Mouse (Mus musculus): ENCODE measurements around the gene Amdhd1.

Gene Amdhd1

GRCm38 (mm10) chr10:93540431-93541210, 788 bp upstream of the Amdhd1 start, which contains the start of gene Ccdc38:
TSS of gene Ccdc38 (plus strand) at chr10:93540632.
- DNase-seq (ENCODE audit: low read depth in 1 of 2, low spot score in 2 of 2): no peak

- DNase-seq (ENCODE audit: low read depth in 1 of 2, low spot score in 2 of 2): no peak
Observed at GRCm38 (mm10) chr10:93538818-93539217, 1.0 kb downstream of the Amdhd1 start.

- DNase-seq (ENCODE audit: low read depth in 1 of 2, low spot score in 2 of 2): no peak
Observed at GRCm38 (mm10) chr10:93538287-93538686, 1.5 kb downstream of the Amdhd1 start.

GRCm38 (mm10) chr10:93525329-93525728, 14.5 kb downstream of the Amdhd1 start:
- no peak for DNase-seq (ENCODE audit: low read depth in 1 of 2, low spot score in 2 of 2)

- no peak for DNase-seq (ENCODE audit: low read depth in 1 of 2, low spot score in 2 of 2)
Observed at GRCm38 (mm10) chr10:93520994-93521393, 18.8 kb downstream of the Amdhd1 start.

GRCm38 (mm10) chr10:93519756-93520155, 20.1 kb downstream of the Amdhd1 start:
- DNase-seq (ENCODE audit: low read depth in 1 of 2, low spot score in 2 of 2): no peak

GRCm38 (mm10) chr10:93519159-93519558, 20.7 kb downstream of the Amdhd1 start:
- DNase-seq (ENCODE audit: low read depth in 1 of 2, low spot score in 2 of 2): no peak

GRCm38 (mm10) chr10:93518620-93519019, 21.2 kb downstream of the Amdhd1 start:
- no peak for DNase-seq (ENCODE audit: low read depth in 1 of 2, low spot score in 2 of 2)

GRCm38 (mm10) chr10:93518186-93518585, 21.6 kb downstream of the Amdhd1 start:
- no peak for DNase-seq (ENCODE audit: low read depth in 1 of 2, low spot score in 2 of 2)

GRCm38 (mm10) chr10:93517754-93518153, 22.1 kb downstream of the Amdhd1 start:
- DNase-seq (ENCODE audit: low read depth in 1 of 2, low spot score in 2 of 2): no peak

GRCm38 (mm10) chr10:93515927-93516326, 23.9 kb downstream of the Amdhd1 start:
- no peak for DNase-seq (ENCODE audit: low read depth in 1 of 2, low spot score in 2 of 2)

GRCm38 (mm10) chr10:93515419-93515818, 24.4 kb downstream of the Amdhd1 start:
- DNase-seq (ENCODE audit: low read depth in 1 of 2, low spot score in 2 of 2): no peak

- DNase-seq (ENCODE audit: low read depth in 1 of 2, low spot score in 2 of 2): no peak
Observed at GRCm38 (mm10) chr10:93509532-93510153, 30.2 kb downstream of the Amdhd1 start.

- no peak for DNase-seq (ENCODE audit: low read depth in 1 of 2, low spot score in 2 of 2)
Observed at GRCm38 (mm10) chr10:93508383-93508970, 31.4 kb downstream of the Amdhd1 start.

- no peak for DNase-seq (ENCODE audit: low read depth in 1 of 2, low spot score in 2 of 2)
Observed at GRCm38 (mm10) chr10:93501346-93501745, 38.5 kb downstream of the Amdhd1 start.

GRCm38 (mm10) chr10:93500864-93501263, 39.0 kb downstream of the Amdhd1 start:
- no peak for DNase-seq (ENCODE audit: low read depth in 1 of 2, low spot score in 2 of 2)

GRCm38 (mm10) chr10:93490451-93490850, 49.4 kb downstream of the Amdhd1 start:
- DNase-seq (ENCODE audit: low read depth in 1 of 2, low spot score in 2 of 2): no peak

GRCm38 (mm10) chr10:93488828-93489226, 51.0 kb downstream of the Amdhd1 start:
- DNase-seq (ENCODE audit: low read depth in 1 of 2, low spot score in 2 of 2): no peak

- DNase-seq (ENCODE audit: low read depth in 1 of 2, low spot score in 2 of 2): peak; percentile 67 to 81
Observed at GRCm38 (mm10) chr10:93488066-93488827, 51.6 kb downstream of the Amdhd1 start, which contains the start of gene Hal. TSS of gene Hal (plus strand) at chr10:93488768.

GRCm38 (mm10) chr10:93486622-93487021, 53.2 kb downstream of the Amdhd1 start:
- DNase-seq (ENCODE audit: low read depth in 1 of 2, low spot score in 2 of 2): no peak

- no peak for DNase-seq (ENCODE audit: low read depth in 1 of 2, low spot score in 2 of 2)
Observed at GRCm38 (mm10) chr10:93485055-93485691, 54.7 kb downstream of the Amdhd1 start.

Measured in monocyte, adult 2 months (primary cell).